Mouse (Mus musculus): Measurements from ENCODE around the gene Rbm44. TPM values are rescaled to one million over a fixed set of nuclear protein-coding genes. Genes with fewer than 3 reads are reported as not detected.
A peak's percentile ranks its signal among the peaks of the same experiment; 100 is the strongest.

The Rbm44 gene
- total RNA-seq, 2 experiments from 2014 or later = 0.58 to 4.1 TPM

DNA sequence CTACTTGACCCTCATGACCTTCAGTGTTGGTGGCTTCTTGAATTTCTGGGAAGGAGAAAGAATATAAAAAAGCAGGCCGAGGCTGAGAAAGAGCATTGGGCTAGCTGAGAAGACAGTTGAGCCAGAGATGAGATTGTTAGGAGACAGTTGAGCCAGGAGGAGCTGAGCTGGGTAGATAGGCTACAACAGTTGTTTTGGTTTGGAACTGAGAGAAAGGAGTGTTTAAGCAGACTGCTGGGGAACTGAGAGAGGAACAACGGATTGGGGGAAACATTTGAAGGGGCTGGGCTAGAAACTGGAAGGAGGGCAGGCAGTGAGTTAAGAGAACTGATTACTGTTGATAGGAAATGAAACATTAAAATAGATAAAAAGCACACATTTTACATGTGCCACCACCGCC, 31.1 kb downstream of the Rbm44 start:
- no peak for ATAC-seq (replicated peaks; ENCODE audit: low FRiP score, poor library complexity, severe bottlenecking)

- no peak for ATAC-seq (replicated peaks; ENCODE audit: low FRiP score, poor library complexity, severe bottlenecking)
Observed at GRCm38 (mm10) chr1:91176871-91177270, 32.0 kb downstream of the Rbm44 start.

GRCm38 (mm10) chr1:91179086-91179485, 34.2 kb downstream of the Rbm44 start:
- ATAC-seq (replicated peaks; ENCODE audit: low FRiP score, poor library complexity, severe bottlenecking) = peak; percentile 33; the same call in 1 of the 2 replicates

DNA sequence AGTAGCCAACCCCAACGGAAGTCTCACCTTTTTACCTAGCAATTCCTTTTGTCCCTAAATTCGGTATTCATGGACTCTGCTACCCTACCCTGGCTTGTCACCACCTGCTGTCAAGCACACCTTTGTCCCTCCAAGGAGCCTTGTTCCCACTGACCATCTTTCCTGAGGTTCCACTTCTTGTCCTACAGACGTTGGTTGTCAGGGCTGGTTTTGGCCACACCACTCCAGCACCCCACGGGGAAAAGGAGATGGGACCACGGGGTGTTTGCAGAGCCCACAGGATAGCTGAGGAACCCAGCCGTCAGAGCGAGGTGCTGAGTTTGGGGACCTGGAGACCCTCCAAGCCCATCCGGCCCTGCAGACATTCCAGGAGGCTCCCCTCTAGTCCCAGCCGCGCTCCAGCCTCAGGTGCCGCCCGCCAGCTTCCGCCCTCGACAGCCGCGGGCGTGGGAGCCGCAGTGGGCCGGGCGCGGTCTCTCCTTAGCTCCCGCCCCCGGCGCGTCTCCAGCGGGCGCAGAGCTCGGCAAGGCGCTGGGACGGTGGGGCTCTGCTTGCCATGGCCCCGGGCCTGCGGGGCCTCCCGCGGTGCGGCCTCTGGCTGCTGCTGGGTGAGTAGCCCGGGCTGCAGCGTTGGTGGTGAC, 34.8 kb downstream of the Rbm44 start, which contains the start of gene Ramp1:
TSS of gene Ramp1 (plus strand) at position 290 of the 641 bp plus-strand sequence.
- no peak for ATAC-seq (replicated peaks; ENCODE audit: low FRiP score, poor library complexity, severe bottlenecking)

DNA sequence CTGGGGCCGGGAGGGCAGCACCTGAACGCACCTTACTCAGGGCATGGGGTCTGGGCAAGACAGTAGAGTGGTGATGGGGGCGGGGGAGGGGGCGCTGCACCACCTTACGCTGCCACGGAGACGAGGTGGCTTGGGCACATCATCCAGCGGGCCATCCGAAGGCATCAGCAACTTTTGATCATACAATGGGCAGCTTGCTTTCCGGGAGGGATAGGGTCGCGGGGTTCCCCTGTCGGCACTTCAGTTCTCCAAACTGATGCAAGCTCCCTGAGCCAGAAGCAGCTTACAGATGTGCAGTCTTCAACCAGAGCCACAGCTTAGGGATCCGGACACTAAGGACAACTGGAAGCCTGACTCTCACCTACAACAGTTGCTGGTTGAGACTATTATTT, 35.3 kb downstream of the Rbm44 start:
- no peak for ATAC-seq (replicated peaks; ENCODE audit: low FRiP score, poor library complexity, severe bottlenecking)

- no peak for ATAC-seq (replicated peaks; ENCODE audit: low FRiP score, poor library complexity, severe bottlenecking)
Observed at GRCm38 (mm10) chr1:91180723-91181122, 35.8 kb downstream of the Rbm44 start.

DNA sequence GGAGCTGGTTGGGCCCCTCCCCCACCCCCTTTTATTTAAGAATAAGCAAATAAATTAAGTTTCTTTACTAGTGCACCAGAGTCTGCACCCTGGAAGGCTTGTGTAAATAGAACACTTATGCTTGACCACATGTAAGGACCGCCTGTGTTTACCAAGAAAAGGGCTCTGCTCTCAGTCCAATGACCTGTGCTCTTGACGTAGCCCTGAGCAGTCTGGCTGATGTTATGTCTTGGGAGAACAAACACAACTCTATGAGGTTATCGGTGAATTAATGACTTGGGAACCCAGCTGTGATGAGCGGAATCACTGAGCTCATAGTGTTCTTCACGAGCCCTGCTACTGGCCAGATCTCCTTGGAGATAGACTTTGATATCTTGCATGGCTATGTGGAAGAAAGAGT, 36.4 kb downstream of the Rbm44 start:
- no peak for ATAC-seq (replicated peaks; ENCODE audit: low FRiP score, poor library complexity, severe bottlenecking)

DNA sequence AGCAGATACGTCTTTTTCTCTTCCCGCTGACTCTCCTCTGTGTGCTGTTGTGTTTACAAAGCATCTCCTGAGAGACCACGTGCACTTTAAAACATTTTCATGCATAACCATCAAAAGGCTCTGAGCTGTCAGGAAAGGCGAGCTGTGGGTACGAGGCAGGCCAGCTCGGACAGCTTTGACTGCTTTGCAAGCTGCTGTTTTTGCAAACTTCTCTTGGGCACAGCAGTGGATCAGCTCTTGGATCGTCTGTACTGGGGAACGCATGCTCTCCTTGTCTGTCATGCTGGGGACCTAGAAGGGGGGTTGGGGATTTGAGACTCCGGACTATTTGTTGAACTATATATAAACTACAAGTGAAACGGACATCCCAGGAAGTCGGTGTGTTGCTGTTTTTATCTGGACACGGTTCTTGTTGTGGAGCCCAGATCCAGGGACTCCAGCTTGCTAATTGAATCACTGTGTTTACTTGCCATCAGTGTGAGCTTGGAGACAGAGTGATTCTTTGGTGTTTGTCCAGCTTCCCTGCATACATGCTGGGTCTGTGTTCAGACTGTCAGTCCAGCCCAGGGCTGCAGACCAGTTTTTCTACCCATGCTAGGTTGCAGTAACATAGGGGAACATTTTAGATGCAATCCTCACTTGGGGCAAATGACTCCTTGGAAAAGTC, 37.0 kb downstream of the Rbm44 start:
- no peak for ATAC-seq (replicated peaks; ENCODE audit: low FRiP score, poor library complexity, severe bottlenecking)

GRCm38 (mm10) chr1:91183305-91183704, 38.4 kb downstream of the Rbm44 start:
- ATAC-seq (replicated peaks; ENCODE audit: low FRiP score, poor library complexity, severe bottlenecking) = no peak

DNA sequence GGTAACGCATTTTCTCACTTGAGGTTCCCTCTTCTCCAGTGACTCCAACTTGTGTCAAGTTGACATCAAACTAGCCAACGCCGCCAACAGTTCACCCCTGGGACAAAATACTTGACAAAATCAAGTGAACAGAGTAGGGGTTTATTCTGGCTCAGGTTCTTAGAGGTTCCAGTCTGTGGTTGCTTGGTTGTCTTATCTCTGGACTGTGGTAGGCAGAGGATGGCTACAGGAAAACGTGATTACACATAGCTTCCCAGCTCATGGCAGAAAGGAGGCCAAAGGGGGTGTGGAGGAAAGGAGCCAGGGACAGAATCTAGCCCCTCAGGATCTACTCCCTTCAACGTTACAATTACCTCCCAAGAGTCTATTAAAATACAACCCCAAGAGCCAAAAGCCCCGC, 41.8 kb downstream of the Rbm44 start:
- no peak for ATAC-seq (replicated peaks; ENCODE audit: low FRiP score, poor library complexity, severe bottlenecking)

GRCm38 (mm10) chr1:91187315-91187714, 42.4 kb downstream of the Rbm44 start:
- ATAC-seq (replicated peaks; ENCODE audit: low FRiP score, poor library complexity, severe bottlenecking) = no peak

DNA sequence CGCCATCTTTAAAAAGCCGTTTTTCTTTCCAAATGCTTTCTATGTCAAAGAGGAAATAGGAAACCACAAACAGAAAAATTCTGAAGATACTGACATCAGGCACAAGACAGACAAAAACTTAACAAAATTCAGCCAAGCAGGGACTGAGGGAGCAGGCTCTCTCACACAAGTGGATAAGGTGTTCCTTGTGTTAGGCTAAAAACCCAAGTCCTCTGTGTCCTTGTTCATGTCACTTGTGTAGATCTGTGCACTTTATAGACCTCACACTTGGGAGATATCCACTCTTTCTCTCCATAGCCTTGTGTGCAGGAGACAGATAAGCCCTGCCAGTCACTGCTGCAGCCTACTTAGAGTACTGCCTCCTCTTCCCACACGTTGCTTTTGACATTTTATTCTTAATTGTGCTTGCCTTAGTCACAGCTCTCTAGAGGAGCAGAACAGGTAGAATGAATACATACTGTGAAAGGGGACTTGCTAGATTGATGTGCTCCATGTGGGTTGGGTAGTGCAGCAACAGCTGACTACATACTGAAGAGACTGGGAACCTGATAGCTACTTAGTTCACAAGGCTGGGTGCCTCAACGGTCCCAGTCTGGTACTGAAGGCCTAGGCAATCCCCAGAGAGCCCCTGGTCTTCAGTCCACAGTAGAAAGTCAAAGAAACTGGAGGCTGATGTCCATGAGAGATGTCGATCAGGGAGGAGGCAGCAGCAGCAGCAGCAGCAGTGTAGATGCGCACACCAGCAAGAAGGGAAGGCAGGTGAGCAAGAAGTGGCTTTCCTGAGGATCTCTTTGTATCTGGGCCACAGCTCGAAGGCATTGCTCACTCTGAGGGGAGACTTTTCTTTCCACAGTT, 43.1 kb downstream of the Rbm44 start:
- ATAC-seq (replicated peaks; ENCODE audit: low FRiP score, poor library complexity, severe bottlenecking) = 0 out of 2 replicates have a peak, but pooled peaks have one; percentile 38

DNA sequence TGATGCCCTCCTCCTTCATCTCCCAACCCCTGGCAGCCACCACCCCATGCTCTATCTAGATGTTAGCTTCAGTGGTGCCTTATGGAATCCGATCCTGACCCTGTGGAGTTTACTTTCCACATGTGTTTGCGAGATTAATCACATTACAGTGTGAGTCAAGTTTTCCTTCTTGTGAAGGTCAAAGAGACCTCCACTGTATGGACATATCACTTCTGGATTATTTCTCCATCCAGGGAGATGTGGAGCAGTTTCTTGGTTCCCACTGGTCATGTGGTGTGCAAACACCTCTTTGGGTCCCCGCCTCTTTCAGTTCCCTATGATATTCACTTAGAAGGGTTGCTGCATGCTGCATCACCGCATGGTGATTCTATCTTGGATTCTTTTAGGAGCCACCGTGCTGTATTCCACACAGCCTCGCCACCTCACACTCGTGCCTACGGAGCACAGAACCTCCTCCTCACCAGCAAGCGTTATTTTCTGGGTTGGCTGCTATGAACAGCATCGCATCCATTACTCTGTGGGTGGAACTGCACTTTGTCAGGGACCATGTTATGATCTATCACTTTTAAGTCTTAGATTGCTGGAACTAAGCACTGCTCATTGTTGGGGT, 44.1 kb downstream of the Rbm44 start:
- ATAC-seq (replicated peaks; ENCODE audit: low FRiP score, poor library complexity, severe bottlenecking) = no peak

DNA sequence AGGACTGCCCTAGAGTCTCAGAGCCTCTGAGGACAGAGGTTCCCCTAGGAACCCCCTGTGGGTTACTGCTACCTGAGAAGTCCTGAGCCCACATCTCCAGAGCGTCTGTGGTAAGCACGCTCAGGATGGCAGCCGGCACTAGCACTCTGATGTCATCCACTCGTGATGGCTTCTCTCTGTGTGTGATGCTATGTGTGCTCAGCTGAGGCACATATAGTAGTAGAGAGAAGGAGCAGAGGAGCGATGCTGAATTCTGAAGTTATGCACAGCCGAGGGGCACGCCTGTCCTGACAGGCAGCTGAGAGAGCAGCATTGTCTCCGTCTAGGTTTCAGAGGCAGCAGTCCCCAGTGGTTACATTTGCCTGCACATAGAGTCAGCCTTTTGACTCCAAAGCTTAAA, 47.3 kb downstream of the Rbm44 start:
- ATAC-seq (replicated peaks; ENCODE audit: low FRiP score, poor library complexity, severe bottlenecking) = no peak

DNA sequence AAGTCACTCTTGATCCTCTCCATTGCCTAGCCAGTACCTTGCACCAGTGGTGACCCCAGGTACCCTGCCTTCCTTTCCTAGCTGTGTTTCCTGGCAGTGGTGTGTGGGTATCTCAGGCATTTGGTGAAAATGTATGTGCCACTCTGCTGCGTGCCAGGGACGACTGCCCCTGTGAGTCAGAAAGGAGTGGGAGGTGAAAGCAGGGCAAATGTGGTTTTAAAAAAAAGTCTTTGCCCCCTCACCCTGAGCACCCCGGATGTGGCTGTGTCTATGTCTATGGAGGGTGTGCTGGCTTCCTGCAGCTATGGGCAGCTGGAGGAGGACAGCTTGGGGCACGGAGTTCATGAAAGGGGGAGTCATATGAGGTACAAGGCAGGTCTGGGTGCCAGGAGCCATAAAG, 48.4 kb downstream of the Rbm44 start:
- ATAC-seq (replicated peaks; ENCODE audit: low FRiP score, poor library complexity, severe bottlenecking) = no peak

DNA sequence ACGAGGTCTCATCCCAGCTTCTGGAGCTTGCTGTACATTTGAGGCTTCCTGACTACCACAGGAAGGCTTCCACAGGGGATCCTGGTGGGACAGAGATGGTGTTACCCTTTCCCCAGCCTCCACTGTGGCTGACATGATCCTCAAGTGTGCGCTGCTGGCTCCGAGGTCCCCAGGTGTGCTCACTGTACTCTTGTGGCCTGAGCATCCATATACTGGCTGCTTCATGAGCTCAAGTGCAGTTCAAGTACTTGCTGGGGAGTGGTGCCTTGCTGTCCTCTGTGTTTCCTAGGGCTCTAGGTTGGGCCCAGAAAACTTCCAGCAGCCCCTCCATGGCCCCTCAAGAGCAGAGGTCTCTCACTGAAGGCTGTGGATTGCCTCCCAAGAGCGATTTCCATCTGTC, 48.8 kb downstream of the Rbm44 start:
- no peak for ATAC-seq (replicated peaks; ENCODE audit: low FRiP score, poor library complexity, severe bottlenecking)

DNA sequence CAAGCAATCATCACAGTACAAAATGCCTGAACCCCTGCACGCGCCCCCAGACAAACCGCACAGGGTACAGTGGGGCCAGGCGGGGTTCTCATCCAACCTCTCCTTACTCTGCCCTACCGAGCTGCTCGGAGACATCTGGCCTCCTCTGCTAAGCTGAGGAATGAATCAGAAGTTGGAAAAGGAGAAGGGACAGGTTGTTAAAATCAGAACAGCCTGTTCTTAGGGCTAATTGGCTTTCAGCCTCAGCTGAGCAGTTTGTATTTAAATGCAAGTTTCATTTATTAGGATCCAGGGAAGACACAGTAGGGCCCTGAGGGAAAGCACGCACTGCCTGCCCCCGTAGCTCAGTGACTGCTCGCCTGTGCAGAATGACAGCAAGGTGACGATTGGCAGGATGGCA, 54.9 kb downstream of the Rbm44 start:
- ATAC-seq (replicated peaks; ENCODE audit: low FRiP score, poor library complexity, severe bottlenecking) = no peak

GRCm38 (mm10) chr1:91201122-91201521, 56.2 kb downstream of the Rbm44 start:
- ATAC-seq (replicated peaks; ENCODE audit: low FRiP score, poor library complexity, severe bottlenecking) = no peak

- ATAC-seq (replicated peaks; ENCODE audit: low FRiP score, poor library complexity, severe bottlenecking) = no peak
Observed at GRCm38 (mm10) chr1:91204221-91204765, 59.4 kb downstream of the Rbm44 start.

- no peak for ATAC-seq (replicated peaks; ENCODE audit: low FRiP score, poor library complexity, severe bottlenecking)
Observed at GRCm38 (mm10) chr1:91205651-91206050, 60.8 kb downstream of the Rbm44 start.

Data from erythroblast, adult 5-6 weeks (primary cell).